Mouse (Mus musculus): ENCODE measurements around the gene Cpne4. TPM values are rescaled to one million over a fixed set of nuclear protein-coding genes. Genes with fewer than 3 reads are reported as not detected.
A peak's percentile ranks its signal among the peaks of the same experiment; 100 is the strongest.

The Cpne4 gene
- total RNA-seq (2021): 0.19 and 0.22 TPM in 2 replicates
- long read RNA-seq, experiment 1: 0 reads
- long read RNA-seq, experiment 2: 0 reads

DNA sequence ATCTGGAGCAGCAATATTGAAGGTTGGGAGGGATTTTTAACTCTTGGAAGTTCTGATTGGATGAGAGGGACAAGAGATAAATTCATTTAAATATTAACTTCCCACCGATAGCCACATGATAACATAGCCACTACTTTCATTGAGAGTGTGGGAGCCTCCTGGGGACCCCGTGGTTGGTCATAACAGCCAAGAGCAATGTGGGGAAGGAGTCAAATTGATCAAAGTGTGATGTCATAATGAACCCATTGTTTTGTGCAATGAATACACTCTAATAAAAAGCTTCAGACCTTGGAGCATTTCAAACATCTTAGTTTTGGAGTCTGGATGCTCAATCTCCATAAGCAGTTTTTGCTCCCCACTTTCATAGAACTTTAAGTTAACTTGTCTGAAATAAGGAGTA, at the start of gene Cpne4:
TSS of gene Cpne4 (plus strand) at position 301 of the 400 bp plus-strand sequence.
- no peak for DNase-seq

DNA sequence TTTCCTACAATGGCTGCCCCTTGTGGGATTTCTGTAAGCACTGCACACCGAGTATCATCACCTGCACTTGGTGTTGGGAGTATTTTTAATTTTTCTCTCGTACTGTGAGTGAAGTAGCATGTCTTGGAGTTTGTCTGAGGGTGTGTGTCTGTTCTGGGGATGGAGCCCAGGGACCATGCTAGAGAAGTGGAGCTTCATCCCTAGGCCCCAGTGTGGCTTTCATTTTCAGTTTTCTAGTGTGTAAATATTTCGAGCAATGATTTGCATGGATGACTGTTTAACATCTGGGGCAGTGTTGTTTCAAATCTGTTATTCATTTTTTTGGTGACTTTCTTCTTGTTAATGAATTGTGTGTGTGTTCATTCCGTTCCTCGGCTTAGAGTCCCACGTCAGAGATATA, 31.9 kb upstream of the Cpne4 start:
- DNase-seq: no peak

- DNase-seq: no peak
Observed at GRCm38 (mm10) chr9:104535508-104535907, 11.6 kb upstream of the Cpne4 start.

DNA sequence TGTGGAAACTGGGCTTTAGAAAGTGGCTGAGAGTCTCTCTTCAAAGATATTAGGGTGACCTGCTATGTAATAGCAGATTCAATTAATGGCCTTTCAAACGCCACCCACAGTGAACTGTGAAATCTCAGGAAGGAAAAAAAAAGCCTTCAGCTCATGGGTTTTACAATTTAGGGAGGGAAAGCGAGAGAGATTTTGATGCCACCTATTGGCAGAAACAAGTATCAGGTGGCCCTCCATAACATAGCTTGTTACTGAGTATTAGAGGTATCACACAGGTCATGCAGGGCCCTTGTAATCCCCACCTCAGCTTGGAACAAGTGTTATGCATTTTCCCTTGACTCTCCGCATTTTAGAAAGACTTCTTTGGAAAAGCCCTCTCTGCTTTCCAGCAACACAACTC, 18.7 kb downstream of the Cpne4 start:
- DNase-seq: no peak

DNA sequence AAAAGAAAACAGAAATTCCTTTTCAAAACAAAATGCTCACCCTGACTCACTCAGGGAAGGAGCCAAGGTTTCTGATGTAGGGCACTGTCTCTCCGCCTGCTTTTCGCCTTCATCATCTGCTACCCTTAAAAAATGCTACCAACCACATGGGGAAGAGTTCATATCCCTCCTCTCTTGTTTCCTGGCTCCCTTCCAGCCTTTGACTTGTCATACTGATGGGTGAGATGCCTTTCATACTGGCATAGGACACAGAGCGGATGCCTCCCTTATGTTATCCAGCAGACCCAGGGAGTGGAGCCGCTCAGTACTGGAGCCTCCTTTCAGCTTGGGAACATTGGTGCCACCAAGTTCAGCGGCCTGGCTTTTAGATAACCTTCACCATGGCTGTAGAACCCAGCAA, 19.4 kb downstream of the Cpne4 start:
- DNase-seq: no peak

DNA sequence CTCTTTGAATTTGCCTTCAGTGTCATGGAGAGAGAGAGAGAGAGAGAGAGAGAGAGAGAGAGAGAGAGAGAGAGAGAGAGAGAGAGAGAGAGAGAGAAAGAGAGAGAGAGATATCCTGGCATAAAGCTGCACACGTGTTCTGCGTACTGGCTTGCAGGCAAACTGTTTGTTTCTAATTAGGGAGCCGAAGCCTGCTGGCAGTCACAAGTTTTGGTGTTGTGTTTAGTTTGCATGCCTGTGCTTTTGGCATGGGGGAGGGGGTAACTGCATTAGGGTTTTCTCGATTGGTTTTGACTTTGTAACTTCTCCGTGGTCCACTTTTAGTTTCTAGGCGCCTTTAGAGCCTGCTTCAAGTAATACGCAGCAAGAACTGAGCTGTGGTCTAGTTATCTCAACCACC, 20.0 kb downstream of the Cpne4 start:
- no peak for DNase-seq

- peak; percentile 93 for DNase-seq
Observed at GRCm38 (mm10) chr9:104569480-104570167, 22.5 kb downstream of the Cpne4 start.

GRCm38 (mm10) chr9:104572856-104573255, 25.8 kb downstream of the Cpne4 start:
- DNase-seq: no peak

DNA sequence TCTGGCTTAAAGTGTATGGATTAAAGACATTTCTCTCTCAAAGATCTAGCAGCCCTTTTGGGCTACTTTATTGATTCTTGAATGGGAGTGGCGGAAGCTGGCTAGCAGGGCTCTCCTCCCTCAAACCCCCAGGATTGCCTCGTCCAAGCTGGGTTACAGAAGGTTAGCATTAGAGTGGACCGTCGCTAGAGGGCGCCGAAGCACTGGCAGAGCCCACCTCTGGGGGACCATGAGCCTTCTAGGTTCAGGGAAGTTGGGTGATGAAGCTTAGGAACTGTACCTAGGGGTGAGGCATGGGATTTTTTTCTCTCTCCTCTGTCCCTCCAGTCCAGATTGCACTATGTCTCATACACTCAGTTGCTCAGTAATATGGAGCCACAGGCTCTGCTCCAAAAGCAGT, 27.4 kb downstream of the Cpne4 start:
- peak; percentile 67 for DNase-seq

DNA sequence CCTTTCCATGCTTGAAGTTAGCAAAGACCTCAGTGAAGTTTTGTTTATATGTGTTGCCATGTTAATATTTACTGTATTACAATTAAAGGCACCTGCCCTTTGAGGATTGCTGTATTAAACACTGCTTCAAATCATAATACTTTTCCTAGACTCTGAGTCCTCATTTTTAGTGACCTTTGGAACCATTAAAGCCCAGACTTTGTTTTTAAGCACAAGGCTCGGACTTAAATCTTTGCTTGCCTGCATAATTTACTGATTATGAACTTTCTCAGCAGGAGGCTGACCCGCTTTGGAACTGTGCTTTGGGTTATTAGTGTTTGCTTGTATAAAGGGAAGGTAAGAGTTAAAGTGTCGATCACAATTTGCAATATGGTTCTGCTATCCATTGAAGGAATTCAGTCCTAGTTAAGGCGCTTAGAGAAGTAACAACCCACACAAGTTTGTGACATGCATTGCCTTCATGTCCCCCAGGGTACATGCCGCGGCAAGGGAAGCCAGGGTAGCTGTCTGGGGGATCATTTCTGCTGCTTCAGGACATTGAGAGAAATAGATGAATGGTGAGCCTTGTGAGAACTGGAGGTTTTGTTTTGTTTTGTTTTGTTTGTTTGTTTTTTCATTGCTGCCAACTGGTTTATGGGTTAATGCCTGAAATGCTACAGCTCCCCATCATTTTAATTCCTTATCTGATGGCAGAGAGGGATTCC, 35.0 kb downstream of the Cpne4 start:
- no peak for DNase-seq

- DNase-seq: no peak
Observed at GRCm38 (mm10) chr9:104582675-104583074, 35.6 kb downstream of the Cpne4 start.

DNA sequence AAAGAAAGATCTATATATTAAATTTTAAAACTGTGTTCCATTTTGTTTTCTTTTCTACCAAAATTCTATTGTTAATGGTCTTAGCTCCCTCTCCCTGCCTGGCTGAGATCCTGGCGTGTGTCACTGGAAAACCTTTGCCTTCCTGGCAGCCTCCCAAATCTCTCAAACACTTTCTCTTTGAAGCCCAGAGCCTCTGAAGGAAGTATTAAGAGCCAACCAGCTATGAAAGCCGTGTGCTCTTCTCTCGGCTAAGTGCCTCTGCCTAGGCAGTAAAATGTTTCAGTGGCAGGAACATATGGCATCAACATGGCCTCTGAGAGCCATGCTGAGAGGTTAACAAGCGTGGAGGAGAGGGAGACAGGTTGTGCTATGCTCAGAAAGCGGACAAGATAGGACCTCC, 47.5 kb downstream of the Cpne4 start:
- DNase-seq: peak; percentile 18

GRCm38 (mm10) chr9:104594979-104595378, 47.9 kb downstream of the Cpne4 start:
- DNase-seq: no peak

GRCm38 (mm10) chr9:104612523-104612922, 65.4 kb downstream of the Cpne4 start:
- DNase-seq: no peak

- no peak for DNase-seq
Observed at GRCm38 (mm10) chr9:104616691-104617090, 69.6 kb downstream of the Cpne4 start.

- DNase-seq: no peak
Observed at GRCm38 (mm10) chr9:104623564-104623963, 76.5 kb downstream of the Cpne4 start.

DNA sequence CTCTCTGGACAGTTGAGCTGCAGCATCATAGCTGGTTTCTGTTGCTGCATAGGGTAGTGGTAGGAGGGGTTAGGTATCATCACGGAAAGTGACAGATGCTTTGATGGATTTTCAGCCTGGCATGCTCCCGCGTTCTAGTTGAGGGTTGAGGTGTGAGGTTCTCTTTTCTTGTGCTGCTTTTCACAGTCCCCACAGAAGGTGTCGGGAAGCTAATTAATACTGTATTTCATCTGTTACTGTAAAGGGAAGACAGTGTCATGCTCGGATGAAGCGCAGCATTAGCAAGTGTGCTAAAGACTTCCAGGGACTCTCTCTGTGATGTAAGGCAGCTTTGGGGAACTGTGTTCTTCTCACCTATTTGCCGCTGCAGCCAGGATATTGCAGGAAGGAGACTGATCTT, 80.7 kb downstream of the Cpne4 start:
- DNase-seq: no peak

- no peak for DNase-seq
Observed at GRCm38 (mm10) chr9:104629282-104629681, 82.2 kb downstream of the Cpne4 start.

DNA sequence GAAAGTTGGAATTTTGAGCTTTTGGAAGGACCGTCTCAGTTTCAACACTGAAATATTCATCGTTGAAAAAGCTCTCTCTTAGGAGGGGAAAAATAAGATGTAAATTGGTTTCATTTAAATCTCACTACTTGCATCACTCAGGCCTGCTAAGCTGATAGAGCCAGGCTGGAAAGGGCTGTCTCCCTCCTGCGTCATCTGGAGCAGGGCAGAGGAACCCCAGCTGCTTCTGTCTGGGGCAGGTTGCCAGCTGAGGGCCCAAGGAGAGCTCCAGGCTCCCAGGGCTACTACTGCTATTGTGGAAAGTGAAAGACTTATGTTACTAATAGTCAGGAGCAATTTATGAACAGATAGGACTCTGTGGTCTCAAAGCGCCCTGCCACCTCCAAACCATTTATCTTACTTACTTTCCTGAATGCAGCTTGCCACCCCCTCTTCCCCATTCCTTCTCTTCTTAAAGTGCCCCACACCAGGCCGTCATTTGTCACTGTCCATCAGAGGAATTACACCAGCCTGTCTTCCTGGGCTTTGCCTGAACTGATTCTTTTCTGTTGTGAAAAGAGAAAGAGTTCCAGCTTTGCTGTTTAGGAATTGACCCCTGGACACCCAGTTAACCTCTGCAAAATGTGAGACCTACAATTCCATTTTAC, 99.4 kb downstream of the Cpne4 start:
- peak; percentile 7 for DNase-seq

DNA sequence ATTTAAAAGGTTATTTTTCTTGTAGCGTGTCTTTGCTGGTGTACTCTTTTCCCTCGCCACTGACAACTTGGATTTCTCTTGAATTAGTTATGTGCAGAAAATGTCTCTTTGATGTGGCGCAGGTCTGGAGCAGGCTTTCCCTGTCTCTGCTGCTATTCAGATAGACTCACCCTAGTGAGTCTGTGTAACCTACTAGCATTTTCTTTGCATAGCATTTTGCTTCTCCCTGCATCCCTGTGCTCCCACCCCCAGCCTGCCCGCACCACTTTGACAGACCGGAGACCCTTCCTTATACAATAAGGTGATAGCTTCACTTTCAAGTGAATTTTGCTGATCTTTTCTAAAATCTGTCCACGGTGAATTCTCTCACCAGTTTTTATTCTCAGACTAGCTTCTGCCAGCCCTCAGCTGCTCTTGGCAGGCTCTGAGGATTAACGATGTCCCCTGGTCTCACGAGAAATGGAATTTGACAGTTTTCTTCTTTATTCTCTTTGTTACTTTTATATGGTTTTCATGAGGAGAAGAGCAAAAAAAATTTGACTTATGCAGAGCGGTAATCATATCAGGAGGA, 105.7 kb downstream of the Cpne4 start:
- DNase-seq: no peak

GRCm38 (mm10) chr9:104659758-104660157, 112.7 kb downstream of the Cpne4 start:
- DNase-seq: no peak

DNA sequence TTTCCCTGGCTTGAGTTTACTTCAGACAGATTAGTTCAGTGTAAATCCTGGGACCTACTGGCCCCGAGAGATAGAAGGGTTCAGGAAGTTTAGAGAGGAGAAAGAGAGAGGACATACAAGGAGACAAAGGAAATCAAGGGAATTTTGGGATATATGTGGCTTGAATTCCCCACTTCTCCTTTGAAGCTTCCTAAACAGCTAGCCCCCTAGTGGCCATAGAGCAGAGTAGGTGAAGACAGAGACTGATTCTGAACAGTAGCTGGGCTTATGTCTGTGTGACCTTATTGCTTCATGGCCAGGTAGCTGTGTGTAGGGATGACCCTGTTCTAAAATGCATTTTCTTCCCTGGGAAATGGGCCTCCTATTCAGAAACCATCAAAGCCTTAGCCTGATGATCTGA, 129.6 kb downstream of the Cpne4 start:
- DNase-seq: no peak

DNA sequence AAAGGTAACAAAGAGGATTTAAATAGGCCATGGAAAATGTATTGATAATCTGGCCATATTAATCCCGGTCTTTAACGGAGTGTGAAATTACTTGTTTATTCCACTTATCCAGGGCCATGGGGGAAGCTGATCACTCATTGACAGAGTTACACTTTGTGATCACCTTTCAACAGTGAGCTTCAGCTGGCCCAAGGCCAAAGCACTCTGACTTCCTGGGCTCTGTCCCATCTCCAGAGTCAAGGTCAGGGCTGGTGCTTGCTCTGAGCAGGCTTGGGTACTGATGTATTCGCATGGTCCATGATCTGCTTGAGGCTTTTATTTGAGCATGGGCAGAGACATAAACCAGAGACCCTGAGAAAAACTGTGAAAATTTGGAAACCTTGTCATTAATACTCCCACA, 131.5 kb downstream of the Cpne4 start:
- no peak for DNase-seq
